Mouse (Mus musculus) cortical plate, adult 2 months (tissue): ENCODE data around the gene Mal. TPM values are rescaled to one million over a fixed set of nuclear protein-coding genes. Genes with fewer than 3 reads are reported as not detected.

Source experiments
- H3K27ac ChIP-seq: fragments of 200-500 bp; 2 replicates; pipeline ENCODE4 v1.5.1; 2012; ENCODE audit warnings: low read length, control low read depth, inconsistent platforms; ENCODE audit not compliant: insufficient read depth
- H3K4me1 ChIP-seq: fragments of 200-500 bp; 2 replicates; pipeline ENCODE4 v1.6.1; 2011; ENCODE audit warnings: low read length; ENCODE audit not compliant: control insufficient read depth, insufficient read depth
- H3K4me3 ChIP-seq: fragments of 200-500 bp; 2 replicates; pipeline ENCODE4 v1.5.1; 2011; ENCODE audit warnings: mild to moderate bottlenecking, low read length, control low read depth; ENCODE audit not compliant: insufficient read depth
- CTCF ChIP-seq: fragments of 200-500 bp; IDR thresholded peaks from 2 replicates; pipeline ENCODE4 v1.5.1; 2011; ENCODE audit warnings: mild to moderate bottlenecking, control low read depth, low read length; ENCODE audit not compliant: insufficient read depth; ENCODE audit errors: extremely low read depth
- POLR2A ChIP-seq: fragments of 200-500 bp; IDR thresholded peaks from 2 replicates; pipeline ENCODE4 v1.6.1; 2011; ENCODE audit warnings: mild to moderate bottlenecking, low read length, control low read depth; ENCODE audit not compliant: insufficient read depth; ENCODE audit errors: extremely low read depth
- polyA plus RNA-seq: library from polyadenylated mRNA; depleted of rRNA; stranded (reverse); fragments of >200 nt; gene quantifications from 2 replicates; pipeline ENCODE4 v1.2.3, GENCODE M21; 2012

Mal gene
- polyA plus RNA-seq, 1 experiment: 209 TPM

- Histone ChIP-seq H3K27ac (no peak overlapping the region), H3K4me1 (no peaks in the 10 kb centered on the region), H3K4me3 (no peak overlapping the region)
- TF ChIP-seq POLR2A (no peak), CTCF (no peak)
Measured at GRCm38 (mm10) chr2:127652805-127653204, 3.7 kb downstream of the Mal start.

GRCm38 (mm10) chr2:127652335-127652734, 4.2 kb downstream of the Mal start:
- H3K4me3 ChIP-seq: no peak overlapping the region
- H3K27ac ChIP-seq: no peak overlapping the region
- no peaks in the 10 kb centered on the region for H3K4me1 ChIP-seq
- TF ChIP-seq CTCF: no peak
- TF ChIP-seq POLR2A: no peak

GRCm38 (mm10) chr2:127651601-127652000, 4.9 kb downstream of the Mal start:
- Histone ChIP-seq H3K4me3 (no peak overlapping the region), H3K27ac (no peak overlapping the region), H3K4me1 (no peaks in the 10 kb centered on the region)
- TF ChIP-seq POLR2A (no peak), CTCF (no peak)

- H3K4me3 ChIP-seq: no peak overlapping the region
- H3K4me1 ChIP-seq: no peaks in the 10 kb centered on the region
- TF ChIP-seq CTCF (no peak), POLR2A (no peak)
- no peak overlapping the region for H3K27ac ChIP-seq
Measured at GRCm38 (mm10) chr2:127649921-127650320, 6.6 kb downstream of the Mal start.

GRCm38 (mm10) chr2:127648145-127648544, 8.3 kb downstream of the Mal start:
- TF ChIP-seq POLR2A (no peak), CTCF (no peak)
- Histone ChIP-seq H3K4me1 (no peaks in the 10 kb centered on the region), H3K27ac (no peak overlapping the region), H3K4me3 (no peak overlapping the region)

- Histone ChIP-seq H3K27ac (no peak overlapping the region), H3K4me3 (no peak overlapping the region), H3K4me1 (no peaks in the 10 kb centered on the region)
- TF ChIP-seq CTCF: no peak
- TF ChIP-seq POLR2A: no peak
Measured at GRCm38 (mm10) chr2:127646875-127647274, 9.6 kb downstream of the Mal start.

- no peak for TF ChIP-seq POLR2A
- no peak for TF ChIP-seq CTCF
- Histone ChIP-seq H3K4me3 (no peak overlapping the region), H3K27ac (no peak overlapping the region), H3K4me1 (no peaks in the 10 kb centered on the region)
Measured at GRCm38 (mm10) chr2:127643728-127644704, 12.5 kb downstream of the Mal start.

GRCm38 (mm10) chr2:127638973-127639372, 17.5 kb downstream of the Mal start:
- Histone ChIP-seq H3K4me3 (no peak overlapping the region), H3K27ac (no peak overlapping the region), H3K4me1 (no peaks in the 10 kb centered on the region)
- TF ChIP-seq CTCF (no peak), POLR2A (no peak)

GRCm38 (mm10) chr2:127635581-127635980, 20.9 kb downstream of the Mal start:
- Histone ChIP-seq H3K4me3 (no peak overlapping the region), H3K4me1 (no peaks in the 10 kb centered on the region), H3K27ac (no peak overlapping the region)
- TF ChIP-seq POLR2A: no peak
- no peak for TF ChIP-seq CTCF

- Histone ChIP-seq H3K4me3 (no peak overlapping the region), H3K4me1 (no peaks in the 10 kb centered on the region)
Measured at GRCm38 (mm10) chr2:127632601-127633000, 23.9 kb downstream of the Mal start.

More at GRCm38 (mm10) chr2:127632601-127633000, 23.9 kb downstream of the Mal start:
- H3K27ac ChIP-seq: no peak overlapping the region
- TF ChIP-seq CTCF: no peak
- TF ChIP-seq POLR2A: no peak
